Mouse (Mus musculus) CH12.LX (cell line): Measurements from ENCODE around the gene Exoc8. TPM values are rescaled to one million over a fixed set of nuclear protein-coding genes. Genes with fewer than 3 reads are reported as not detected.

ENCODE experiments used
- DNase-seq: peaks from one replicate; pipeline ENCODE4 v3.0.0-alpha.2; 2013; ENCODE audit errors: extremely low read depth
- H3K27ac ChIP-seq: 2 replicates; pipeline ENCODE4 v1.5.1; 2012; ENCODE audit warnings: low read depth, mild to moderate bottlenecking, control low read depth, moderate library complexity; ENCODE audit not compliant: insufficient read depth
- H3K27me3 ChIP-seq: replicated peaks from 2 replicates; pipeline ENCODE3; 2012; ENCODE audit warnings: inconsistent platforms
- H3K36me3 ChIP-seq, 2 experiments: replicated peaks in 1 of 2; 2 replicates each; pipeline versions ENCODE3 to v1.6.1; 2012; ENCODE audit warnings: inconsistent platforms in 1 of 2, low read length in 1 of 2, mild to moderate bottlenecking in 1 of 2, mixed read lengths in 1 of 2, moderate library complexity in 1 of 2; ENCODE audit not compliant: control insufficient read depth in 1 of 2, insufficient read depth in 1 of 2
- H3K4me1 ChIP-seq, 2 experiments: 2 replicates each; pipeline ENCODE4 v1.6.1; 2012; ENCODE audit warnings: inconsistent platforms in 1 of 2, moderate library complexity in 1 of 2; ENCODE audit not compliant: insufficient read depth in 2 of 2, control insufficient read depth in 1 of 2
- H3K4me2 ChIP-seq: 2 replicates; pipeline ENCODE4 v1.6.1; 2012; ENCODE audit warnings: low read depth, mild to moderate bottlenecking, control low read depth; ENCODE audit not compliant: poor library complexity, insufficient read depth, severe bottlenecking
- H3K4me3 ChIP-seq, 3 experiments: fragments of 150-350 bp in 1 of 3; sonication (generic) in 1 of 3; replicated peaks in 1 of 3; 2 replicates each; pipeline versions ENCODE3 to v1.5.1; 2011 to 2012; ENCODE audit warnings: low read depth in 2 of 3, low read length in 2 of 3, mild to moderate bottlenecking in 2 of 3, moderate library complexity in 2 of 3, control low read depth in 1 of 3, improper control_type of control experiment in 1 of 3, inconsistent platforms in 1 of 3, mixed read lengths in 1 of 3; ENCODE audit not compliant: poor library complexity in 1 of 3
- H3K79me2 ChIP-seq: replicated peaks from 2 replicates; pipeline ENCODE4 v1.6.1; 2012; ENCODE audit warnings: mild to moderate bottlenecking, moderate library complexity; ENCODE audit not compliant: control insufficient read depth, poor library complexity, insufficient read depth, severe bottlenecking; ENCODE audit errors: extremely low read depth
- H3K9ac ChIP-seq: 2 replicates; pipeline ENCODE4 v1.6.1; 2012; ENCODE audit warnings: low read depth, mild to moderate bottlenecking, control low read depth, moderate library complexity; ENCODE audit not compliant: insufficient read depth
- H3K9me3 ChIP-seq: replicated peaks from 2 replicates; pipeline ENCODE3; 2012; ENCODE audit warnings: low read length, inconsistent platforms, mixed read lengths
- BHLHE40 ChIP-seq: IDR thresholded peaks from 2 replicates; pipeline ENCODE4 v1.6.1; 2011; ENCODE audit warnings: mild to moderate bottlenecking, low read depth, low read length, improper control_type of control experiment
- CHD2 ChIP-seq: IDR thresholded peaks from 2 replicates; pipeline ENCODE4 v1.6.1; 2011; ENCODE audit warnings: low read length, improper control_type of control experiment
- E2F4 ChIP-seq: IDR thresholded peaks from 2 replicates; pipeline ENCODE4 v1.6.1; 2011; ENCODE audit warnings: low read depth, low read length, improper control_type of control experiment; ENCODE audit not compliant: insufficient replicate concordance
- ELF1 ChIP-seq: IDR thresholded peaks from 2 replicates; pipeline ENCODE4 v1.6.1; 2014; ENCODE audit warnings: low read depth, mild to moderate bottlenecking, inconsistent platforms, low read length, improper control_type of control experiment
- EP300 ChIP-seq: IDR thresholded peaks from 2 replicates; pipeline ENCODE4 v1.6.1; 2011; ENCODE audit warnings: low read length, improper control_type of control experiment
- ETS1 ChIP-seq: conservative IDR thresholded peaks from 2 replicates; pipeline ENCODE4 v1.6.1; 2012; ENCODE audit warnings: low read depth, mild to moderate bottlenecking, inconsistent platforms, low read length, improper control_type of control experiment, moderate library complexity
- HCFC1 ChIP-seq: IDR thresholded peaks from 2 replicates; pipeline ENCODE4 v1.6.1; 2012; ENCODE audit warnings: low read depth, mild to moderate bottlenecking, inconsistent platforms, low read length, improper control_type of control experiment
- IRF4 ChIP-seq: IDR thresholded peaks from 2 replicates; pipeline ENCODE4 v1.6.1; 2014; ENCODE audit warnings: low read depth, mild to moderate bottlenecking, inconsistent platforms, low read length, improper control_type of control experiment
- JUN ChIP-seq: IDR thresholded peaks from 2 replicates; pipeline ENCODE4 v1.6.1; 2011; ENCODE audit warnings: low read depth, mild to moderate bottlenecking, low read length, improper control_type of control experiment, moderate library complexity; ENCODE audit not compliant: insufficient read depth
- JUND ChIP-seq: conservative IDR thresholded peaks from 2 replicates; pipeline ENCODE4 v1.6.1; 2011; ENCODE audit warnings: low read depth, low read length, improper control_type of control experiment
- KAT2A ChIP-seq: IDR thresholded peaks from 2 replicates; pipeline ENCODE4 v1.6.1; 2012; ENCODE audit warnings: low read length, improper control_type of control experiment, inconsistent platforms; ENCODE audit not compliant: insufficient replicate concordance
- MAFK ChIP-seq: IDR thresholded peaks from 2 replicates; pipeline ENCODE4 v1.6.1; 2011; ENCODE audit warnings: low read length, improper control_type of control experiment; ENCODE audit not compliant: insufficient replicate concordance
- MAZ ChIP-seq: IDR thresholded peaks from 2 replicates; pipeline ENCODE4 v1.6.1; 2012; ENCODE audit warnings: low read depth, mild to moderate bottlenecking, inconsistent platforms, low read length, improper control_type of control experiment, moderate library complexity
- MEF2A ChIP-seq: IDR thresholded peaks from 2 replicates; pipeline ENCODE4 v1.6.1; 2014; ENCODE audit warnings: low read depth, mild to moderate bottlenecking, inconsistent platforms, low read length, improper control_type of control experiment, borderline replicate concordance
- MYC ChIP-seq: IDR thresholded peaks from 2 replicates; pipeline ENCODE4 v1.6.1; 2011; ENCODE audit warnings: low read depth, mild to moderate bottlenecking, improper control_type of control experiment, low read length
- NELFE ChIP-seq: IDR thresholded peaks from 2 replicates; pipeline ENCODE4 v1.6.1; 2011; ENCODE audit warnings: low read depth, low read length, improper control_type of control experiment
- NRF1 ChIP-seq: IDR thresholded peaks from 2 replicates; pipeline ENCODE4 v1.6.1; 2014; ENCODE audit warnings: low read depth, mild to moderate bottlenecking, inconsistent platforms, low read length, improper control_type of control experiment, moderate library complexity
- POLR2A ChIP-seq: IDR thresholded peaks from 2 replicates; pipeline ENCODE4 v1.6.1; 2011; ENCODE audit warnings: low read depth, mild to moderate bottlenecking, improper control_type of control experiment, low read length
- RAD21 ChIP-seq: IDR thresholded peaks from 2 replicates; pipeline ENCODE4 v1.6.1; 2011; ENCODE audit warnings: low read depth, mild to moderate bottlenecking, low read length, improper control_type of control experiment, moderate library complexity
- TBP ChIP-seq: conservative IDR thresholded peaks from 2 replicates; pipeline ENCODE4 v1.6.1; 2011; ENCODE audit warnings: low read depth, low read length, improper control_type of control experiment
- TCF12 ChIP-seq: IDR thresholded peaks from 2 replicates; pipeline ENCODE4 v1.6.1; 2014; ENCODE audit warnings: low read depth, mild to moderate bottlenecking, inconsistent platforms, low read length, improper control_type of control experiment
- UBTF ChIP-seq: IDR thresholded peaks from 2 replicates; pipeline ENCODE4 v1.6.1; 2012; ENCODE audit warnings: low read depth, mild to moderate bottlenecking, inconsistent platforms, low read length, improper control_type of control experiment, moderate library complexity
- USF1 ChIP-seq: IDR thresholded peaks from 2 replicates; pipeline ENCODE4 v1.6.1; 2014; ENCODE audit warnings: low read depth, mild to moderate bottlenecking, inconsistent platforms, low read length, improper control_type of control experiment
- USF2 ChIP-seq: conservative IDR thresholded peaks from 2 replicates; pipeline ENCODE4 v1.6.1; 2011; ENCODE audit warnings: low read depth, low read length, improper control_type of control experiment
- ZKSCAN1 ChIP-seq: IDR thresholded peaks from 2 replicates; pipeline ENCODE4 v1.6.1; 2012; ENCODE audit warnings: low read depth, inconsistent platforms, low read length, improper control_type of control experiment, borderline replicate concordance
- ZNF384 ChIP-seq: IDR thresholded peaks from 2 replicates; pipeline ENCODE4 v1.6.1; 2012; ENCODE audit warnings: low read depth, low read length, improper control_type of control experiment, inconsistent platforms
- dilution Hi-C: fragments of 300-500 bp; cut with MboI; formaldehyde crosslinking; loops from 2 replicates; pipeline ENCODE4 v1.14.3; 2020; ENCODE audit warnings: low sequenced_read_pairs; ENCODE audit not compliant: extremely low pct_unique_long_range_greater_than_20kb, extremely low pct_ligation_motif_present
- in situ Hi-C: fragments of 300-500 bp; cut with MboI; formaldehyde crosslinking; loops from 3 replicates; pipeline ENCODE4 v1.14.3; 2019; ENCODE audit warnings: low sequenced_read_pairs, low pct_ligation_motif_present, low pct_unique_long_range_greater_than_20kb, mixed read lengths
- polyA plus RNA-seq: library from polyadenylated mRNA; unstranded; fragments of >175 nt; gene quantifications from 2 replicates; pipeline ENCODE4 v1.2.1, GENCODE M21; 2012; ENCODE audit warnings: low read depth; ENCODE audit not compliant: insufficient read length
- total RNA-seq, 2 experiments: library from RNA; depleted of rRNA; stranded (reverse); fragments of 300-350 nt in 1 of 2; fragments of >200 nt in 1 of 2; gene quantifications; 2 replicates each; pipeline ENCODE4 v1.2.3; 2012 to 2014

The Exoc8 gene
- total and polyA plus RNA-seq, 3 experiments: 5.9 to 11.2 (median 10.7) TPM

DNA sequence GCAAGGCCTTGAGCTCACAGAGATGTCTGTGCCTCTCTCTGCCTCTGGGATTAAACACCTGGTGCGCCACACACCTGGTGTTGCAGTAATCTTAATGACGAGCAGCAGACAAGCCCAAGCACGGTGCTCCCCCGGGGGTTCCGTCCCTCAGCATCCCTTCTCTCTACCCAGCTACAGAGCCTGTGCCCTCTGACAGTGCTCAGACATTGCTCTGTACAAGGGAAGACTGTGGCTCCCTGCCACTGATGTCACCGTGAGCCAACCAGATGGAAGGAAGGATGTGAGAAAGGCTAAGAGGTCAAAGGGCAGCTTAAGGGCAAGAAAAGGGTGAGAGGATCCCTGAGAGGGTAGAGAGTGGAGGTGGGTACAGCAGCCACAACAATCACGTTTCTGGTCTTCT is 46.9 kb upstream of the Exoc8 start:
- Histone ChIP-seq H3K9ac (no peak overlapping the region), H3K4me2 (no peak overlapping the region), H3K79me2 (peaks cover 9% of the 10 kb centered on the region; the same call in 1 of the 2 replicates), H3K27me3 (no peaks in the 10 kb centered on the region), H3K36me3 (peaks cover 0 to 57% of the 10 kb centered on the region in 2 experiments), H3K9me3 (no peaks in the 10 kb centered on the region), H3K27ac (no peak overlapping the region), H3K4me3 (no peak overlapping the region), H3K4me1 (peaks cover 7 to 18% of the 10 kb centered on the region in 2 experiments)
- TF ChIP-seq MYC (no peak), UBTF (no peak), TBP (no peak), MAFK (no peak), MEF2A (no peak), ZNF384 (no peak), EP300 (no peak), HCFC1 (no peak), E2F4 (no peak), ETS1 (no peak), IRF4 (no peak), RAD21 (no peak), ELF1 (no peak), KAT2A (no peak), ZKSCAN1 (no peak), NRF1 (no peak), JUN (no peak), JUND (no peak)
- dilution Hi-C loops: no loop called here
- in situ Hi-C loops: no loop called here
- no peak for DNase-seq

DNA sequence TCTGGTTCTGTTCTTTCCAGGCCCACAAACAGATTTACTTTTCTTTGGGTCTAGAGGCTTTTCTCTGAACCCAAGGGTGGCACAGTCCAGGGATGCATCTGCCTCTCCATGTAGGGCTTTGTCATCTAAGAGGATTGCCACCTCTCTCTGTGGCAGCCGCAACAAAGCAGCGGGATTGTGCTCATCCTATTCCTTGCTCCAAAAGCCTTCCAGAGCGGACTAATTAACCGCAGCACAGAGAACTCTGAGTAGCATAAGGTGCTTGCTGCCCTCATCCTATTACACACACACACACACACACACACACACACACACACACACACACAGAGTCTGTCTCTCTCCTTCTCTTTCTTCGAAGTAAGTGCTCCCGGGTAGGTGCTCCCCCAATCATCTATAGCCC is 46.3 kb upstream of the Exoc8 start:
- H3K27me3 ChIP-seq: no peaks in the 10 kb centered on the region
- DNase-seq: no peak
- no peak overlapping the region for H3K9ac ChIP-seq
- peaks cover 9% of the 10 kb centered on the region; the same call in 1 of the 2 replicates for H3K79me2 ChIP-seq
- no peak overlapping the region for H3K4me3 ChIP-seq
- TF ChIP-seq BHLHE40 (no peak), KAT2A (no peak), USF2 (no peak), USF1 (no peak), TCF12 (no peak), MAZ (no peak), JUND (no peak), JUN (no peak), NELFE (no peak), E2F4 (no peak), POLR2A (no peak), CHD2 (no peak)
- dilution Hi-C loops: no loop called here
- no peak overlapping the region for H3K4me2 ChIP-seq
- in situ Hi-C loops: no loop called here
- H3K27ac ChIP-seq: no peak overlapping the region
- no peaks in the 10 kb centered on the region for H3K9me3 ChIP-seq
- peaks cover 0 to 63% of the 10 kb centered on the region in 2 experiments for H3K36me3 ChIP-seq
- peaks cover 7 to 18% of the 10 kb centered on the region in 2 experiments for H3K4me1 ChIP-seq
